Mouse (Mus musculus) liver, embryonic 14.5 days (tissue): ENCODE data around the gene Tnnc2. TPM values are rescaled to one million over a fixed set of nuclear protein-coding genes. Genes with fewer than 3 reads are reported as not detected.
A peak's percentile ranks its signal among the peaks of the same experiment; 100 is the strongest.

ENCODE experiments used
- ATAC-seq: fragments of 200-750 bp; cut with Nextera tagmentation; 2 replicates; pipeline ENCODE4 v1.8.0; 2017; ENCODE audit warnings: moderate number of reproducible peaks, mild to moderate bottlenecking, moderate library complexity; ENCODE audit not compliant: insufficient read depth
- DNase-seq, 3 experiments: peaks; one replicate each; pipeline ENCODE4 v3.0.0-alpha.2; 2012 to 2013; ENCODE audit warnings: low read depth in 3 of 3, low spot score in 3 of 3
- H3K27ac ChIP-seq: fragments of 300-500 bp; sonication (generic); 2 replicates; pipeline ENCODE4 v1.5.1; 2014; ENCODE audit warnings: moderate library complexity, mild to moderate bottlenecking, control low read depth, inconsistent platforms
- H3K27me3 ChIP-seq: fragments of 300-500 bp; sonication (generic); 2 replicates; pipeline ENCODE4 v1.6.1; 2014; ENCODE audit warnings: mild to moderate bottlenecking, low read length, moderate library complexity; ENCODE audit not compliant: control insufficient read depth, insufficient read depth
- H3K36me3 ChIP-seq: fragments of 300-500 bp; sonication (generic); replicated peaks from 2 replicates; pipeline ENCODE4 v1.6.1; 2014; ENCODE audit warnings: low read depth; ENCODE audit not compliant: control insufficient read depth, insufficient read depth
- H3K4me1 ChIP-seq, 2 experiments: fragments of 200-500 bp in 1 of 2; fragments of 300-500 bp in 1 of 2; sonication (generic) in 1 of 2; replicated peaks; 2 replicates each; pipeline ENCODE4 v1.6.1; 2012 to 2014; ENCODE audit warnings: antibody characterized with exemption in 1 of 2, inconsistent platforms in 1 of 2, low read length in 1 of 2; ENCODE audit not compliant: control insufficient read depth in 2 of 2, insufficient read depth in 2 of 2
- H3K4me2 ChIP-seq: fragments of 300-500 bp; sonication (generic); 2 replicates; pipeline ENCODE4 v1.6.1; 2014; ENCODE audit warnings: low read depth, mild to moderate bottlenecking, control low read depth, moderate library complexity
- H3K4me3 ChIP-seq, 2 experiments: fragments of 200-500 bp in 1 of 2; fragments of 300-500 bp in 1 of 2; sonication (generic) in 1 of 2; 2 replicates each; pipeline ENCODE4 v1.5.1; 2012 to 2014; ENCODE audit warnings: low read depth in 2 of 2, low read length in 2 of 2, mild to moderate bottlenecking in 2 of 2, control low read depth in 1 of 2, inconsistent platforms in 1 of 2, moderate library complexity in 1 of 2; ENCODE audit not compliant: insufficient read depth in 1 of 2
- H3K9ac ChIP-seq: fragments of 300-500 bp; sonication (generic); replicated peaks from 2 replicates; pipeline ENCODE4 v1.6.1; 2014; ENCODE audit warnings: mild to moderate bottlenecking, control low read depth, moderate library complexity
- H3K9me3 ChIP-seq: fragments of 300-500 bp; sonication (generic); 2 replicates; pipeline ENCODE4 v1.6.1; 2016; ENCODE audit warnings: low read length, mixed read lengths; ENCODE audit not compliant: control insufficient read depth
- CTCF ChIP-seq: IDR thresholded peaks from 2 replicates; pipeline ENCODE4 v1.5.1; 2016; ENCODE audit warnings: antibody characterized with exemption, low read depth, control low read depth
- EP300 ChIP-seq: IDR thresholded peaks from 2 replicates; pipeline ENCODE4 v1.6.1; 2016; ENCODE audit warnings: antibody characterized with exemption, low read depth
- WGBS: fragments of 180-500 bp; shearing (Covaris S2); extraction: QIAGEN DNeasy Blood & Tissue Kit; methylation state at CpG from one replicate; pipeline ENCODE4 v1.1.7; 2014; ENCODE audit not compliant: insufficient replicate concordance; 5-methylcytosine and 5-hydroxymethylcytosine counted together
- polyA plus RNA-seq, 2 experiments: library from polyadenylated mRNA; depleted of rRNA in 1 of 2; stranded (reverse) in 1 of 2; unstranded in 1 of 2; fragments of >200 nt; fragmentation: Nextera tagmentation in 1 of 2; extraction: Ambion mirVana in 1 of 2; gene quantifications; 2 replicates each; pipeline versions ENCODE4 v1.2.1 to v1.2.3; 2012 to 2014

Gene Tnnc2
- polyA plus RNA-seq, 2 experiments: 0.32 to 0.44 TPM

DNA sequence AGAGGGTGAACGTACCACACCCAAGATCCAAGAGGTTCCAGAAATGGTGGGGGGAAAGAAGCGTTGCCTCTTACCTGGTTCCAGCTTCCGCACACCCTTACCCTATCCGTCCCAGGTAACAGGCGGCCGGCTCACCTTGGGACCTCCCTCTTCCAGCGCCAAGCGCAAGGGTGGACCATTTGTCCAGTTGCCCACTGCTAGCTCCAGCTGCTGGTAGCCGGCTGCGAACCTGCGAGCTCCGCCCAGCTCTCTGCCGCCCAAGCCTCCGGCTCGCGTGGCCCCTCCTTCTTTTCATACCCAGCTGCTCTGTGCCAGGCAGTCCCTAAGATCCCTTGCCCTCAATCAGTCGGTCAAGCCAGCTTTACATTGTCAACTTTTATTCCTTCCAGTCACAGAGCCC, 3.0 kb downstream of the Tnnc2 start:
- Histone ChIP-seq H3K36me3 (peaks cover 17% of the 10 kb centered on the region), H3K4me2 (no peak overlapping the region), H3K9ac (no peak overlapping the region), H3K9me3 (no peaks in the 10 kb centered on the region), H3K27ac (no peak overlapping the region), H3K27me3 (peaks cover 21% of the 10 kb centered on the region; the same call in 1 of the 2 replicates), H3K4me1 (peaks cover 19 to 21% of the 10 kb centered on the region in 2 experiments), H3K4me3 (no peak overlapping the region)
- 54% methylated on average over 17 of the region's 17 CpGs for WGBS
- ATAC-seq (no peak), DNase-seq (no peak)
- no peak for TF ChIP-seq CTCF
- no peak for TF ChIP-seq EP300

DNA sequence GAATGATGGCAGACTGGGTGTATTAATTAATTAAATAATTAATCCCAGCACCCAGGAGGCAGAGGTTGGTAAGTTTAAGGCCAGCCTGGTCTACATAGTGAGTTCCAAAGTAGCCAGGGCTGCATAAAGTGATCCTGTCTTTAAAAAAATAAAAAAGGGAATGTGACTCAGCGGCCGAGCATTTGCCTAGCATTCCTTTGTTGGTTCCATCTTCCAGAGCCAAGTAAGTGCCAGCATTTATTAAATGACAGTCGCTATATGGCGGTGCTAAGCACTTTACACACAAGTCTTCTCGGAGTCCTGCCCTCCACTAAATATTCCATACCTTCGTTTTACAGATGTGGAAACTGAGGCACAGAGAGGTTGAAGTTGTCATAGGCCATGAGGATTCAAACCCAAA, 3.6 kb downstream of the Tnnc2 start:
- Histone ChIP-seq H3K4me3 (no peak overlapping the region), H3K4me1 (peaks cover 24 to 28% of the 10 kb centered on the region in 2 experiments), H3K9ac (no peak overlapping the region), H3K9me3 (no peaks in the 10 kb centered on the region), H3K27me3 (peaks cover 21% of the 10 kb centered on the region; the same call in 1 of the 2 replicates), H3K27ac (no peak overlapping the region), H3K36me3 (peaks cover 23% of the 10 kb centered on the region), H3K4me2 (no peak overlapping the region)
- 70% methylated on average over 6 of the region's 6 CpGs for WGBS
- no peak for TF ChIP-seq EP300
- TF ChIP-seq CTCF: no peak
- DNase-seq: no peak
- no peak for ATAC-seq

DNA sequence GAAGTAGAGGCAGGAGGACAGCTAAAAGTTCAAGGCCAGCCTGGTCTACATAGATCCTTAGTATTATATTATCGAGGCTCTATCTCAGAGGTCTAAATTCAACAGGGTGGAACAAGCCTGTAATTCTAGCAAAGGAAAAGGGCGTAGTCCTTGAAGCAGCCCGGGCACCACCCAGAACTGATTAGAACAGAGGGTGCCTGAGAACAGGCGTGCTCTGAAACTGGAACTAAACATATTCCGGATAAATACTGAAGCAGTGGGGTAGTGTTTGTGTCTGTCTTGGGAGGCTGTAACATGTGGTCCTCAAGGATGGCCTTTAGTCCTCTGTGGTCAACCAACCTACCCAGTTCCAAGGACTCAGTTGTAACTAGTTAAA, 5.8 kb downstream of the Tnnc2 start:
- Histone ChIP-seq H3K4me2 (peak overlapping the region; percentile 86), H3K4me3 (peak overlapping the region; percentile 16 to 91; a peak in 3 of 4 replicates), H3K9me3 (no peaks in the 10 kb centered on the region), H3K4me1 (peaks cover 25 to 31% of the 10 kb centered on the region in 2 experiments), H3K27ac (peak overlapping the region; percentile 92), H3K9ac (peak overlapping the region; percentile 31), H3K36me3 (peaks cover 30% of the 10 kb centered on the region), H3K27me3 (peaks cover 16% of the 10 kb centered on the region; the same call in 1 of the 2 replicates)
- TF ChIP-seq CTCF (no peak), EP300 (peak; percentile 49; the same call in 1 of the 2 replicates)
- WGBS: 20% methylated on average over 5 of the region's 5 CpGs
- DNase-seq: peak; percentile 56 to 70 (median 59)
- ATAC-seq: peak; percentile 41

DNA sequence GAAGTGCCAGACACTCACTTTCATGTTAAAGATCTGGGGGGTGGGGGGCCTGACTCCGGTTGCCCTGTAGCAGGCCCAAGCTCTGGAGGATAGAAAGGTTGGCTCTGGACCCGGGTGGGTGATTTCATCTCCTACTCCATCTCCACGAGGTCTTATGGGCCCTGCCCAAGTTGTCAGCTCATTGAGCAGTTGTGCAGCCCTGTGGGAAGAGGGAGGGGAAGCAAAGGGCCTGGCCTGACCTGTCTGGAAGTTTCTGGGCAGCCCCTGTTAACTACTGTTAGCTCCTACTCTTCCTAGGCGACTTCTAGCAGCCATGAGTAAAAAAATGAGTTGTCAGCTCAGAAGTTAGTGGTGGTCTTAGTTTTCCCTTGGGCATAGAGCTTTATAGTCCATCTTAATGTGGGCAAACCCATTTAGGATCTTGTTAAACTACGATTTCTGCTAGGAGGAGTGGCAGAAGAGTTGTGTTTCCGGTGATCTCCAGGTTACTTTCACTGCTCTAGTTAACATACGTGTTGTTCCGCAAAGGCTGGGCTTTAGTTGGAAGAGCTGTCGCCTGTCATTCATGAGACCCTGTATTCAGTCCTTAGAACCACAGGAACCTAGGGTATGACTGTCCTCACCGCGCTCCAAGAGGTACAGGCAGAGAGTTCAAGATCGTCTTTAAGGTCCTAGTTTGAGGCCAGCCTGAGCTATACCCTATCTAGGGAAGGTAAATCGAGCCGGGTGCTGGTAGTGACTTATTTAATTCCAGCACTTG, 6.4 kb downstream of the Tnnc2 start:
- H3K27me3 ChIP-seq: peaks cover 16% of the 10 kb centered on the region; the same call in 1 of the 2 replicates
- H3K4me2 ChIP-seq: peak overlapping the region; percentile 86
- H3K4me1 ChIP-seq: peaks cover 25 to 32% of the 10 kb centered on the region in 2 experiments
- H3K27ac ChIP-seq: peak overlapping the region; percentile 92
- H3K36me3 ChIP-seq: peaks cover 31% of the 10 kb centered on the region
- peak overlapping the region; percentile 41 to 91 for H3K4me3 ChIP-seq
- H3K9ac ChIP-seq: peak overlapping the region; percentile 31
- H3K9me3 ChIP-seq: no peaks in the 10 kb centered on the region
- ATAC-seq (no peak), DNase-seq (no peak)
- TF ChIP-seq EP300 (no peak), CTCF (no peak)
- WGBS: 56% methylated on average over 14 of the region's 14 CpGs

DNA sequence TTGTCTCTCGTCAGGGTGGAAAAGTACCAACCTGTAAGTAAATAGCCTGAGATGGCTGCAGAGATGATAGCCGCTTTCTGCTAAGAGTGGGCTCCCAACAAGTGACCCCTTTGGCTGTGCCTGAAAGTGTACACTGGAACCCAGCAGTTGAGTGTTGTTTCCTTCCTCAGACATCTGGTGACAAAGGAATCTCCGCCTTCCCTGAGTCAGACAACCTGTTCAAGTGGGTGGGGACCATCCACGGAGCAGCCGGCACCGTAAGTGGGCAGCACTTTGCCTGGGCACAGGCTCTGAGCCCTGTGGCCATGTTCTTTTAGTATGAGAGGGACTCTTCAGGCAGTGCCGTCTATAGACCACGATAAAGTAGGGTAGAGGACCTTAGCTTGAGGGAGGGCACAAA, 8.6 kb downstream of the Tnnc2 start:
- H3K9me3 ChIP-seq: no peaks in the 10 kb centered on the region
- no peak for ATAC-seq
- TF ChIP-seq CTCF (no peak), EP300 (no peak)
- peak overlapping the region; percentile 88 to 91 for H3K4me3 ChIP-seq
- H3K27me3 ChIP-seq: no peaks in the 10 kb centered on the region
- peak overlapping the region; percentile 98 for H3K9ac ChIP-seq
- 62% methylated on average over 8 of the region's 8 CpGs for WGBS
- H3K27ac ChIP-seq: peak overlapping the region; percentile 92
- H3K4me1 ChIP-seq: peaks cover 29 to 34% of the 10 kb centered on the region in 2 experiments
- H3K4me2 ChIP-seq: peak overlapping the region; percentile 86
- H3K36me3 ChIP-seq: peaks cover 53% of the 10 kb centered on the region
- no peak for DNase-seq
